Mouse (Mus musculus) left cerebral cortex, postnatal 4 days (tissue): Measurements from ENCODE around the gene Rpusd2. TPM values are rescaled to one million over a fixed set of nuclear protein-coding genes. Genes with fewer than 3 reads are reported as not detected.

Experiments
- DNase-seq: peaks from one replicate; pipeline ENCODE4 v3.0.0-alpha.2; 2022
- intact Hi-C: fragments of 180-260 bp; cut with DNase I; formaldehyde crosslinking; loops from one replicate; pipeline ENCODE4 v1.15.1; 2025
- total RNA-seq, 2 experiments: library from RNA; stranded (reverse); gene quantifications; 2 replicates each; pipeline ENCODE4 v1.2.3; 2021

Gene Rpusd2
- total RNA-seq, 2 experiments from 2014 or later, result 8.2 to 8.5 TPM

DNA sequence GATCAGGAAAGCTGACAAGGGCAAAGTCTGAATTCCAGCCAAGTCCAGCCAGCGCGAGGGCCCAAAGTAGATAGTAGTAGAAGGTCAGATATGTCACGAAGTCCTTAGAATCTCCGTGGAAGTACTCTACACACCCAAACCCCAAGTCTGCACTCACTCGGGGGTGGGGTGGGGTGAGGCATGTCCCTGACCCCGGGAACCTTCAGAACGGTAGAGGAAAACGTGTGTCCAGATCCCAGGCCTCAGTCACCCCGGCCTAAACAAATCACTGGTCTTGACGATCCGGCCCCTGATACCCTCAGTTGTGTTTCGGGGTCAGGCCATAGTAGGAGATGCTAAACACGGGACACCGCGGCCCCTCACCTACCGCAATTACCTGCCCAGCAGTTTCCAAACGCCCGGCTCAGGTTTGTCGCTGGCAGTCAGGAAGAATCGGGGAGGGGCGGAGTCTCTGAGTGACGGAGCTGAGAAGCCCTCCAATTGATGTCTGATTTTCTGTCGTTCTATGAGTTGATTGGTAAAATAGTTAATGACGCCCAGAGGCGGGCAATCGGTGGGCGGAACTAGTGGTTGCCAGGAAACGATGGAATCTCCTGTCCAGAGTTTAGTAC, 5.5 kb upstream of the Rpusd2 start, which contains the start of gene Ccdc32:
Ccdc32 (minus strand) TSS at position 453 of the 611 bp plus-strand sequence.
- intact Hi-C loops, result no loop called here
- DNase-seq, result peak; percentile 91

DNA sequence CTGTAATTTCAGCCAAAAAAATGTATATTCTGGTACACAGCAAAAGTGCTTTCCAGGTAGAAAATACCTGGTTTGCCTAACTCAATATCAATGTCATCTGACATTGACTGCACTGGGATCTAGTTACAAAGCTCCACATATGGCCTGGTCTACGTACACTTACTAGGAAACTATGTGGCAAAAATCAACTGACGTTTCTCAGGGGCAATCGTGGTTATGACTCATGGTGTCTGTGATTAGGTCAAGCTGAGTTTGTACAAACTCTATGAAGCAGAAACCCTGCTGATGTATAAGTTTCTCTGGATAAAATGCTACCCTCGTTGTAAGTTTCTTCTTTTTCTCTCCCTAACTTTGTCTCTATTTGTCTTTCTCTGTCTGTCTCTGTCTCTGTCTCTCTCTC, 2.4 kb upstream of the Rpusd2 start:
- intact Hi-C loops, result loop anchor here (10.0 kb wide), 1 partner anchor 253 kb away; the partner anchor contains the start of gene Vps18

GRCm38 (mm10) chr2:119035397-119035745, 781 bp downstream of the Rpusd2 start:
- intact Hi-C loops, result loop anchor here (10.0 kb wide), 1 partner anchor 249 kb away; the partner anchor contains the start of gene Vps18

More for the DNA sequence above, 2.4 kb upstream of the Rpusd2 start:
- DNase-seq, result no peak

DNA sequence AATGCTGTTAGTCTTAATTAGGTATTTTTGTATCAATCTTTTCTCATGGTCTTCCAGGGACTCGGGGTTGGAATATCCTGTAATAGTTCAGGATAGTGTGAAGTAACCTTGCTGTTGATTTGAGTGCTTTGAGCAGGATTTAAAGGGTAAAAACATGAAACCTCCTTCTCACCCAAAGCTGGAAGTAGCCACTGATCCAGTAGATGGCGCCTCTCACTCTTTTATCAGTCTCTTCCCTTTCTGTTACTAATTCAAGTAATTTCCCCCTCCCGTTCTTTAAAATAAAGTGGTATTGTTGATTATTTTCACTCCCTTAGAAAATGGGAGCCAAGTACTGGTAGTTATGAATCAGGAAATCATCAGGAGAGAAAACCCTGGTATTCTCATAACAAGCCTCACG, 6.3 kb downstream of the Rpusd2 start:
- DNase-seq, result no peak
- intact Hi-C loops, result no loop called here

More at GRCm38 (mm10) chr2:119035397-119035745, 781 bp downstream of the Rpusd2 start:
- DNase-seq, result no peak

GRCm38 (mm10) chr2:119045163-119045562, 10.6 kb downstream of the Rpusd2 start:
- intact Hi-C loops, result no loop called here
- DNase-seq, result no peak

DNA sequence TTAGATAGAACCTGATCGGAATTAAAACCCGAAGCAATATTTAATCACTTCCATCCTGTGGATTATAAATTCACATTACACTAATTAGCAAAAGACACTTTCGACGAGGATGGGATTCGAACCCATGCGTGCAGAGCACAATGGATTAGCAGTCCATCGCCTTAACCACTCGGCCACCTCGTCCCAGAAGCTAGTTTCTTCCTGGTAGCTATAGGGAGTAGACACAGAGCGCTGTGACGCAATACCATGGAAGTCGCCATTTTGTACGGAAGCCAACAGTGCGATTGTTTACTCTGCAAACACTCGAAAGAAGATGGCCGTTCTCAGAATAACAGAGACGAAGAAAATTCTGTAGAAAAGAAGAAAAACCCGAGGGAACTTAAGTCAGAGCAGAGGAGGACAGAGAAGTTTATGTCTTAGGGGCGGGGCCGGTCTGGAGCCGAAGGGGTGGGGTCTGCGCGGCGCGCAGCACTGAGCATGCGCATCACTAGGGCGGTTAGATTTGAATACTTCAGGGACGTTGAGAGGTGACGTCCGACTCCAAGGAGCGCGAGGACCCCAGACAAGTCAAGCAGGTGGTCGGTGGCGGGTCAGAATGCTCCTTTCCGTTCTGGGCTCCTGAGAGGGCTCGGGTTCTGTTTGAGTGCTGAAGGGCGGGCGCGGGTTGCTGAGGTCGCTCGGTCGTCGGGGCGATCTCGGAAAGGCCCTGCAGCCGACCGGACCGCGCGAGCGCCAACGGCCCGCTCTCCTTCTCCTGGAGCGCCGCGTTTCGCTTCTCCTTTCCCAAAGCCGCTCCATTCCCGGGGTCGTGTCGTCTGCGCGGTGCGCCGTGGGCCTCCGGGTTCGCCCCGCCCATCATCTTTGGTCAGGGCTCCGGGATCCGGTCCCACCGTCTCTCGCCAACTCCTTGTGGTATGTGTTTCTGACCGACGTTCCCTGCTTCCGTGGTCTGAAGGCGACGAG, 12.3 kb downstream of the Rpusd2 start, which contains the start of gene Knl1:
Knl1 (plus strand) TSS at position 471 of the 963 bp plus-strand sequence.
- intact Hi-C loops, result no loop called here
- peak; percentile 94 for DNase-seq

GRCm38 (mm10) chr2:119047849-119048248, 13.3 kb downstream of the Rpusd2 start:
- no peak for DNase-seq
- intact Hi-C loops, result no loop called here

- intact Hi-C loops, result no loop called here
- no peak for DNase-seq
Measured at GRCm38 (mm10) chr2:119050132-119050650, 15.6 kb downstream of the Rpusd2 start.

DNA sequence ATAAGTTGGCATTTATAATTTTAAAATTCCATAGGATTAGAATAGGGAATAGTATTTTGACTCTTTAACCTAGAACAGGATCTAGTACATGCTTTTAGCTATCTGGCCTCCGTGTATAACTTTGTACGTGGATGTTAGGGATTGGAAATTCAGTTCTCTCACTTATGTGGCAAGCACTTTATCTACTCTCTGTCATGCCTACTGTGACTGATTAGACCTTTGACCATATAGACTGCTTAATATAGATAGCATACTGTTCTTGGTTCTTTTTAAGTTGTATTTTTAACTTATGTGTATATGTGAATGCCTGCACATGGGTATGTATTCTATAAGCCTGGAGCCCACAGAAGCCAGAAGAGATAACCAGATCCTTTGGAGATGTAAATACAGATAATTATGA, 25.5 kb downstream of the Rpusd2 start:
- DNase-seq, result no peak
- intact Hi-C loops, result no loop called here

GRCm38 (mm10) chr2:119072397-119072796, 37.8 kb downstream of the Rpusd2 start:
- intact Hi-C loops, result no loop called here
- DNase-seq, result no peak

DNA sequence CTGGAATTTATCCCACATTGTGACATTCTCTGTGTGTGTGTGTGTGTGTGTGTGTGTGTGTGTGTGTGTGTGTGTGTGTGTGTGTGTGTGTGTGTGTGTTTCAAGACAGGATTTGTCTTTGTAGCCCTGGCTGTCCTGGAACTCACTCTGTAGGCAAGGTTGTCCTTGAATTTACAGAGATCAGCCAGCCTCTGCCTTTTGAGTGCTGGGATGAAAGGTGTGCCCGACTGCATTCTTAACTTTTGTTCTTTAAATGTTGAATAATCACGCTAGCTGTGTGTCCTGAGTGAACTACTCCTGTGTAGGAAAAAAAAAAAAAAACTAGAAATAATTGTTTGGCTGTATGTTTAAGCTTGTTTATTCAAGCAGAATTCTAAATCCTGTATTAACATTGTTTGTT, 51.6 kb downstream of the Rpusd2 start:
- intact Hi-C loops, result no loop called here

More for the DNA sequence above, 51.6 kb downstream of the Rpusd2 start:
- no peak for DNase-seq

Other genes with a start within 250 kb of the Rpusd2 start
- gene Knstrn, start 220.8 kb upstream of the Rpusd2 start, total RNA-seq, result 1 to 10 TPM; 7.6 to 8.3 TPM
- 10 to 100 TPM; 50.7 to 57.6 TPM for gene Ivd, start 172.8 kb upstream of the Rpusd2 start, total RNA-seq
- 10 to 100 TPM; 32.3 to 35.6 TPM for gene Bahd1, start 134.4 kb upstream of the Rpusd2 start, total RNA-seq
- gene Chst14, start 108.3 kb upstream of the Rpusd2 start, total RNA-seq, result 1 to 10 TPM; 4.0 to 4.3 TPM
- gene Ccdc32, start 5.4 kb upstream of the Rpusd2 start, total RNA-seq, result 10 to 100 TPM; 41.6 to 43.4 TPM
- 1 to 10 TPM; 3.3 to 3.4 TPM for gene Knl1, start 12.3 kb downstream of the Rpusd2 start, total RNA-seq
- gene Rad51, start 78.0 kb downstream of the Rpusd2 start, total RNA-seq, result 1 to 10 TPM; 4.8 to 7.3 TPM
- 10 to 100 TPM; 38.4 to 44.5 TPM for gene Rmdn3, start 122.2 kb downstream of the Rpusd2 start, total RNA-seq
- gene Gchfr, start 133.0 kb downstream of the Rpusd2 start, total RNA-seq, result not detected
- not detected for gene Gm14137, start 139.7 kb downstream of the Rpusd2 start, total RNA-seq
- 10 to 100 TPM; 51.3 to 52.0 TPM for gene Zfyve19, start 173.8 kb downstream of the Rpusd2 start, total RNA-seq
- 10 to 100 TPM; 25.0 to 25.1 TPM for gene Dnajc17, start 174.0 kb downstream of the Rpusd2 start, total RNA-seq
- not detected for gene Ppp1r14d, start 195.1 kb downstream of the Rpusd2 start, total RNA-seq
- gene Spint1, start 202.6 kb downstream of the Rpusd2 start, total RNA-seq, result under 1 TPM; 0.26 to 0.83 TPM
- 10 to 100 TPM; 20.4 to 23.9 TPM for gene Rhov, start 236.5 kb downstream of the Rpusd2 start, total RNA-seq